Mouse (Mus musculus) 416B (cell line): Measurements from ENCODE around the gene Aes.

Source experiments
- DNase-seq: peaks from one replicate; pipeline ENCODE4 v3.0.0; 2011; ENCODE audit warnings: low read depth

Gene Aes

GRCm38 (mm10) chr10:81559163-81559626 is at the start of gene Aes:
Gene Aes, plus strand, starts transcription at chr10:81559488.
- no peak for DNase-seq

- peak; percentile 86 for DNase-seq
Observed at GRCm38 (mm10) chr10:81510246-81510810, 49.0 kb upstream of the Aes start.

DNA sequence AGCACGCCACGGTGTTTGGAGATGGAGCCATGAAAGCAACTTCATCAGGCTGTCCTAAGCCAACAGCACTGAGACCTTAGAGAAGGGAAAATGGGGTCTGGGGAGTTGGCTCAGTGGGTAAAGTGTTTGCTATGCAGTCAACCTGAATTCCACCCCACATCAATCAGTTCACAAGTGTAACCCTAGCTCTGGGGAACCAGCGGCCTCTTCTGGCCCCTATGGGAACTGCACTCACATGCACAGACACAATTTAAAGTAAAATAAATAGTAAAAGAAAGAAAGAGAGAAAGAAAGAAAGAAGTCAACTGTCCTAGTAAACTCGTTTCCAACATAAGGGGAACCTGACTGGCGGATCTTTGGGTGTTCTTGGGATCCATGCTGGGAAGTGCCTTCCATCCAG is 45.5 kb upstream of the Aes start:
- no peak for DNase-seq

DNA sequence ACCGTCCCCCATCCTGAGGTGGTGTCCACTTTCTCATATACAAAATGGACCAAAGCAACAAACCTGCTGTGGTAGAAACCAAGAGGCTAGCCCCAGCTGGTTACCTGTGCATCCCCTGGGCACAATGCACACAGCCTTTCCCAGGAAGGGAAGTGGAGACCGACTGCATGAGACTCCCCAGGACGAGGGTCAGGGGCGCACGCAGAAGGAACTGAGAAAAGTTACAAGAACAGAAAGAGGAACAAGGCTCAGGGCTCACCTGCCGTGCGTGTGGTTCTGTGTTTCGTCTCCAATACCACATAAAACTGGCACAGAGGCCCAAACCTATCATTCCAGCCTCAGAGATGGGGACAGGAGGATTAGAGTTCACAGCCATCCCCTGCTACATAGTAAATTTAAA is 42.1 kb upstream of the Aes start:
- no peak for DNase-seq

DNA sequence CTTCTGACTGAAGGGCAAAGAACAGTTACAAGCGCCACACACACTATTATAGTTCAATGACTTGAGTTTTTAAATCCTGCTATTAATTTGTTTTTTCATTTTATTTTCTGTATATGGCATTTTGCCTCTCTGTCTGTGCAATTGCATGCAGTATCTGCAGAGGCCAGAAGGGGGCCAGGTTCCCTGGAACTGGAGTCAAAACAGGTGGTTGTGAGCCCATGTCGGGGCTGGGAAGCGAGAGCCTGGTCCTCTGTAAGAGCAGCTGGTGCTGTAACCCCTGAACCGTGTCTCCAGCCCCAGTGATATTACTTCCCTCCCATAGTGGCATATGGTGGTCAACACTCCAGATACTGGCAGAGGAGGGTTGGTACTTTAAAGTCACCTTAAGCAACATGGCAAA is 40.7 kb upstream of the Aes start:
- peak; percentile 79 for DNase-seq

DNA sequence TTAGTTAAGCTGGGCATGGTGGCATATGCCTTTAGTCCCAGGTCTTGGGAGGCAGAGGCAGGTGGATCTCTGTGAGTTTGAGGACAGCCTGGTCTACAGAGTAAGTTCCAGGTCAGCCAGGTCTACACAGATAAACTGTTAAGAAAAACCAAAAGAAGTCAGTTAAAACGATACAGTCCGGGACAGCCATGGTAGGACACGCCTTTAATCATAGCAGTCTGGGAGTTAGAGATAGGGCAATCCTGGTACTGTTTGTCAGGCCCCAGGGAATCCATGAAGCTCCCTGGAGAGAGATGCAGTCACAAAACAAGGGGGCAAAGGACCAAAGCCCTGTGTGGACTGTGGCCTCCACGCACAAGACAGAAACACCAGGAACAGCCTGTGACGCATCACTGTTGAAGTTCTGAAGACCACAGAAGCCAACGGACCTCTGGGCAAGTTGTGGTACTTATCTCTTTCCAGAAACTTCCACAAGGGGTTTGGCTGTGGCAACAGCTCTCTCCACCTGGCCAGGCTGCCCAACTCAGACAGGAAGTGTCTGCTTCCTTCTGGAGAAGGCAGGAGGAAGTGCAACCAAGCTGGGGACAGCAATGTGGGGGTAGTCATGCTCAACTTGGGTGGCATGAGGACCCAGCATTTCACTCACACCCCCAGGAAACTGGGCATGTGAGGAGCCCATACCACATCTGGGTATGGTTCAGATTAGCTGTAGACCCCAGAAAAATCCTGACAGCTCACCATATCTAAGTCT is 39.9 kb upstream of the Aes start:
- DNase-seq: peak; percentile 98

DNA sequence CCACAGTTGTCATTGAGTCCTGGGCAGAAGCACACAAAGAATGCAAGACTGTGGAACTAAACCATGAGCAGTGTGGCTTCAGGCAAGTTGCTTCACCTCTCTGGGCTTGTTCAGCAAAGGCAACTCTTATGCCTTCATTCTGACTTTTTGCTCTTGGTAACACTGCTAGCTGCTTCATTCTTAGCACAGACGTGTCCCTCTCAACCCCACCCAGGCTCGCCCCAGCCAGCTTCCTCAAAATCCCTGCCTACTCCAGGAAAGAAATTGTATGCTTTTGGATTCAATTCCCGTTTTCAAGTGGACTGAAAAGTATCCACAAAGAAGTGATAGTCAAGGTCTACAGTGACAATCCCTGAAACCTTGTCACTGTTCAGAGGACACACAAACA is 39.3 kb upstream of the Aes start:
- no peak for DNase-seq

- DNase-seq: peak; percentile 57
Observed at GRCm38 (mm10) chr10:81523142-81523541, 36.1 kb upstream of the Aes start.

DNA sequence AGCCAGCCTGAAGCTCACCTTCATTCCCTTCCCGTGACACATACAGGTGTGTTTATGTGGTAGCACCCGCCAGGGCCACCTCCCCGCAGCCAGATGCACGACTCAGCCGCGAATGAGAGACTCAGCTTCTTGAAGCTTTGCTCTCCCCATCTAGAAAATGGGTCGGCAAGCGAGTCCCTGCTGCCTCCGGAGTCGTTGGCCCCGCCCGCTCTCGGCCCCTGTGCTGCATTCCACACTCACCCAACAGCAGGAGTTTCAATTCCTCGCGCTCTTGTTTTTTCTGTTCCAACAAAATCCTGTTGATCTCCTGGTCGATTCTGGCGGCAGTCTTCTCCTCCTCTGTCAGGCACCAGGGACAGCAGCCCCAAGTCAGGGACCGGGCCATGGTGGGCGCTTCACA is 35.7 kb upstream of the Aes start:
- DNase-seq: peak; percentile 65

DNA sequence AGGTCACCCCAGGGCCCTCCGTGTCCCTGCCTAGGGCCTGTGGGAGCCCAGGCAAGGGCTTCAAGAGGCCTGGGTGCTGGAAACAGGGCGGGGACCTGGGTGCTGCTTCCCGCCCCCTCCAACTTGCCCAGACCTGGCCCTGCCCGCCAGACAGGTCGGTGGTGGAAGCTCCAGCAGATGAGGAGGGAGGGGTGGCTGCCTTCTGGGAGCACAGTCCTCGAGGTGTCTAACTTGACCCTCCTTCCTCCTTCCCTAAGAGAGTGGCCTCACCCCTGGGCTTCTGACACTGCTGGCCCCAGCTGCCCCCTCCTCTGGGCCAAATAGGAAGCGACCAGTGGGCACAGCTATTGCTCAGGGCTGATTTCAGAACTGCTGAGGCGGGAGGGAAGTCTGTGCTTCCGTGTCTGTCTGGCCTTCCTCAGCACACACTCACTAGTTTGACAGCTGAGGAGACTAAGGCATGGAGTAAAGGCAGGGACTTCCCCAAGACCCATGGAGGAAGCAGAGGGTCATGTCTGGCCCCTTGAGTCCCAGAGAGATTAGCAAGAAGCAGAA is 35.2 kb upstream of the Aes start, which contains the start of gene Gna15:
Gene Gna15 (minus strand): TSS at position 175 of the 555 bp plus-strand sequence.
- DNase-seq: peak; percentile 92

DNA sequence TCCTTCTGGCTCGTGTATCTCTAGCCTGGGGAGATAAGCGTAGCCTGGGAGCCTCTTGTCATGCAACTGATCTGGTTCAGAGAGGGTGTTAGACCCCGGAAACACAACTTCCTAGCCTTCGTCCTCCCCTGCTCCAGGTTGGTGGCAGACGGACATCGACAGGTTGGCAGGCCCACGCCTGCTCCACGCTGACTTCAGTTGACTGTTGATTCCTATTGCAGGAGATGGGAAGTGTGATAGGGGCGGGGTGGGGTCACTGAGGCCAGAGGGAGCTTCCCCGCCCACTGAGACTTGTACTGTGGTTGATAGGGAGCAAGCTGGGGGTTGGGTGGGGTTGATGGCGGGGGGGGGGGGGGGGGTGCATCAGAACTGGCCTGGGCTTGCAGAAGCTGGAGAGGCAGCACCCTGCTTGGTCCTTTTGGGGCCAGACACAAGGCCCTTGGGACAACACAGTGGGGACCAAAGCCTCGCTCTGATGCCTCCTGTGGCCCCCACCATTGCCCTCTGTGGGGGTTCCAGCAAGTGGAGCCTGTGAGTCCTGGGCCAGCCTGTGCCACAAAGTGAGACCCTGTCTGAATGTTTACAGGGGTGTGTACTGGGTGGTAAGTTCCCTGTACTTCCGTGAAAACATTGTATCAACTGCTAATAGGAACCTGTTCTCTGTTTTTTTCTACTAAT is 34.1 kb upstream of the Aes start:
- peak; percentile 90 for DNase-seq

DNA sequence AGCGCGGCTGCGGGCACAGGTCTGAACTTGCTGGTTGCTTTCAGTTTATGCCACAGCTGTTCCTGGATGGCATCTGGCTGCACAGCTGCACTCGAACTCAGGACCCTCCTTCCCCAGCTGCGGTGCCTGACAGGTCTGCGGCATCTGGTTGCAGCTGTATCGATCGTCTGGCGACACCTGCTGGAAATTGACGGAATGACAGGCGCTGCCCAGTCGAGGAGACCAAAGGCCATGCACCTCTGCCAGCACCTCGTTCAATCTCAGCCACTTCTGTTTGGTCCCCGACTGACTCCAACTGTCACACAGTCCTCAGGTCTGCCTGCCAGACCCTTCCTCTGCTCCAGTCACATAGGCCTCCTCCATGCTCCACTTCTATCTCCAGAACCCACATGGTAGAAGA is 32.5 kb upstream of the Aes start:
- DNase-seq: peak; percentile 81

GRCm38 (mm10) chr10:81534826-81535225 is 24.5 kb upstream of the Aes start:
- no peak for DNase-seq

DNA sequence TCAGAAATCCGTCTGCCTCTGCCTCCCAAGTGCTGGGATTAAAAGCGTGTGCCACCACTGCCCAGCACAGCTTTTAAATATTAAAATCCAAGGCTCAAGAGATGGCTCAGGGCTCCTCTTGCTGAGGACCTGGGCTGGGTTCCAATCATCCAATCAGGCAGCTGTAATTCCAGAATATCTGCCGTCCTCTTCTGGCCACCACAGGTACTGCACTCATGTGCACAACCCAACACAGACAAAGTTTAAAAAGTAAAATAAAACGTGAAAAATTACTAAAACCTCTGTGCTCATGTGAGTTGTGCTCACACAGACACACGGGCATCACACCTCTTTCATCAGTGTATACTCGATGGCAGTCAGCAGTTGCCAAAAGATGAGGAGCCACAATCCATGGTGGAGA is 22.6 kb upstream of the Aes start:
- DNase-seq: peak; percentile 52

- no peak for DNase-seq
Observed at GRCm38 (mm10) chr10:81537429-81537828, 21.9 kb upstream of the Aes start.

DNA sequence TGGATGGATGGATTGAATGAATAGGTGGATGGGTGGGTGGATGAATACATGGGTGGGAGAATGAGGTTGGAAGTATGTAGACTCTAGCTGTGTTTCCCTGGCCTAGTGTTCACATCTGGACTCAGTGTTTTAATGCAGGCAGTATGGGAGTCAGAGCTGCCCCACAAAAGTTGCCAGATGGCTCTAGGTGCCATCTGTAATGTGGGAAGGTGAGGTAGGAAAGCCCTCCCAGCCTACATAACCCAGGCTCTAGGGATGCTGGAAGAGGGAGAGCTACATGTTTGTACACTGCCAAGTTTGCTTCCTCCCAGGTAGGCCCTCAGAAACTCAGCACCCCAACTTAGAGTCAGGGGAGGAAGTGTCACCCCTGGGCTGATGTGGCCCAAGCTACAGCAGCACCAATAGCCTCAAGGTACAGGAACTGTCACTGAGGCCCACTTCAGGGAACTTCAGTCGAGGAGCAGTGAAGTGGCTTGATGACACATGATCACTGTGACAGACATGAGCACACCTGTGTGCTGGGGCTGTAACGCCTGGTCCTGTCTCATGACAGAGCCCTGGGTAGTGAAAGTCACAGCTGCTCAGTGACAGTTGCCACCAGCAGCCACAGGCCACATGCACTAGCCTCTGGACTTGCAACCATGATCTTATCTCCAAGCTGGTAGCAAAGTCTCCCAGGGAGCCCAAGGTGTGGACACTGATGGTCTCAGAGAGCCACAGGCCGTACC is 20.8 kb upstream of the Aes start:
- DNase-seq: peak; percentile 40

GRCm38 (mm10) chr10:81541363-81541762 is 17.9 kb upstream of the Aes start:
- DNase-seq: no peak

GRCm38 (mm10) chr10:81541803-81542202 is 17.5 kb upstream of the Aes start:
- DNase-seq: no peak

GRCm38 (mm10) chr10:81542727-81543460 is 16.4 kb upstream of the Aes start:
- no peak for DNase-seq

- no peak for DNase-seq
Observed at GRCm38 (mm10) chr10:81543633-81544032, 15.7 kb upstream of the Aes start.
